Mouse (Mus musculus) cerebellum, postnatal 10 days (tissue): ENCODE measurements around the gene Thap3.
A peak's percentile ranks its signal among the peaks of the same experiment; 100 is the strongest.

Source experiments
- DNase-seq, 2 experiments: peaks; one replicate each; pipeline ENCODE4 v3.0.0; 2021; ENCODE audit warnings: mixed read lengths in 2 of 2

Gene Thap3

GRCm38 (mm10) chr4:151981363-151981762 lies 7.4 kb downstream of the Thap3 start:
- peak; percentile 88 to 90 for DNase-seq

- DNase-seq = peak in 1 of 2 experiments; percentile 61
These were observed 8.1 kb downstream of the Thap3 start for GRCm38 (mm10) chr4:151980699-151981098.

- peak; percentile 94 to 96 for DNase-seq
These were observed 11.0 kb downstream of the Thap3 start for GRCm38 (mm10) chr4:151977748-151978147.

DNA sequence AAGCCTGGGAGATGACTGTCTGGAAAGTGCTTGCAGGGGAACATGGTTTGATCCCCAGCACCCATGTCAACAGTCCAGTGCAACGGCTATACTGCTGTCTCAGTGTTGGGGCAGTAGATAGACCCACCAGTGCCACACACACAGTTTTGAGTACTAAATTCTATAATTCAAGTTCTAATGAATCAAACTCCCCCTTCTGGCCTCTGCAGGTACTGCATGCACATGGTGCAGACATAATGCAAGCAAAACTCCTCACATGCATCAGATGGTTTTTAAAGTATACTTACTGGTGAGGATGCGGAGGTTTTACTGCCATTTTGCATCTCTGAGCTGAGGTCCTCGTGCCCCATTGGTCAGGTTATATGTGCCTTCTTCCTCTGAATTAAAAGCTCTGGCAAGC lies 13.4 kb downstream of the Thap3 start:
- peak; percentile 50 to 76 for DNase-seq

- peak; percentile 67 to 85 for DNase-seq
These were observed 16.4 kb downstream of the Thap3 start for GRCm38 (mm10) chr4:151972221-151972967.

DNA sequence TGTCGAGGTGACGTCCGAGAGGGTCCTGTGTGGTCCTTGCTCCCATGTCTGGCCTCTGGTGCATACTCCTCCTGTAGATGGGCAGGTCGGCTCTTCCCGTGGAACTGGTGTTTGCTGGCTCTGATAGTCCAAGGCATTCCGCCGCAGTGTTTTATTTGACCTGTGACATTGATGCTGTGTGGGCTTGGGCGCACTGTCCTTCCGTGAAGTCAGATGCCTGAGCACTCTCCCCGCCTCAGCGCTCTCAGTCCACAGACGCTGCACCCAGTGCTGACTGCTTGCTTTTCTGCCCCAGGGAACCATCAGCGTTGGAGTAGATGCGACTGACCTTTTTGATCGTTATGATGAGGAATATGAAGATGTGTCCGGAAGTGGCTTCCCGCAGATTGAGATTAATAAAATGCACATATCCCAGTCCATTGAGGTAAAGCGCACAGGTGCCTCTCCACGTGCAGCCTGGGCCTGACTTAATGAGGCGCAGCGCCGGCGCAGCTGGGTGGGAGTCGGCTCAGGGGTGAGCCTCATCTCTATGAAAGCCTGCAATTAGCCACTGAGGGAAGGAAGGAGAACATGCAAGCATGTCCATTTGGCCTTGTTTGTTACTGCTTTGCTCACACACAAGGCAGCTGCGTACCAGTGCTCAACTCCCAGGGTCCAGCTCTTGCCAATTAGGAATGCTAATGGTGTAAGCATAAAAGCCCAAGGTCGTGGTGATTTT lies 20.4 kb downstream of the Thap3 start:
- DNase-seq = no peak

DNA sequence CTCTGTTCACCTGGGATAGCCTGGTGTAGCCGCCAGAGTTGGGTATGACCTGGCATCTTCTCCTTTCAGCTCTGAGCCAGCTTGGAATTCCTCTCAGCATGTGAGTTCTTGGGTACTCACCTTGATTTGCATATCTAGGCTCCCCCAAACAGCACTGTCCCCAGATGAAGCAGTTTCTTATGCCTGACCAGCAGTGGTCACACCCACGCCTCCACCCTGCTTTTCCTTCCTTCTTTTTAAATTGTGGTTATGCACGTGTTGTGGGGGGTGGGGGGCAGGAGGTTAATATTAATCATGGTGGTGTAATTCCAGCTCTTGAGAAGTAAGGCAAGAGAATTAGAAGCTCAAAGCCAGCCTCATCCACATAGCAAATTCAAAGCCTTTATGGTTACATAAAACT lies 26.0 kb downstream of the Thap3 start:
- no peak for DNase-seq

DNA sequence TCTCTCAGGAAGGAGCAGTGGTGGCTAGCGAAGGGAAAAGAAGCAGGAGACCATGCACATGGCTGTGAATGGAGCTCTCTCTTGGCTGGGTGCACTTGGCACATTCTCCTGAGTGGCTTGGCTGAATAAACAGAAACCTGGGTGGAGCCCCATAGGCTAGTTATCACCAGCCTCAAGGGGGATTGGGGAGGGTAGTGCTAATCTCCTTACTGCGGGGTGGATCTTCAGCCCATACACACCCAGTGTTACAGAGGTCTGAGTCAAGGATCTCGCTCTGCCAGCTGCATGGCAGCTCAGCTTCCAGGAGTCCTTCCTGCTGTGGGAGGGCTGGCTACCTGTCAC lies 28.3 kb downstream of the Thap3 start:
- no peak for DNase-seq

- DNase-seq = no peak
These were observed 28.8 kb downstream of the Thap3 start for GRCm38 (mm10) chr4:151959849-151960512.

GRCm38 (mm10) chr4:151957584-151958315 lies 31.0 kb downstream of the Thap3 start:
- DNase-seq = no peak

DNA sequence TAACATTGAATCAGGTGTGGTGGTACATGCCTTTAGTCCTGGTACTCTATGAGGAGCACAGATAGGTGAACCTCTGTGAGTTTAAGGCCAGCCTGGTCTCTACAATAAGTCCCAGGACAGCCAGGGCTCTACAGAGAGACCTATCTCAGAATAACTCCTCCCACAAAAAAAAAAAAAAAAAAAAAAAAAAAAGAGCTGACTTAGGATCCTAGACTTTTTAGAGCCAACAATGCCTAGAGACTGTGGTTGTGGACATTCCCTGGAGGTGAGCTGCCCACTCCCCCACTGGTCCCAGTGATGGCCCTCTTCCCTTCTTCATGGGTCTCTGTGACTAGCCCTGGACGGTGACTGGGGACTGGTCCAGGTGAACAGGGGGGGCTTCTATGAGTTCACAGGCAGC lies 33.0 kb downstream of the Thap3 start:
- no peak for DNase-seq

DNA sequence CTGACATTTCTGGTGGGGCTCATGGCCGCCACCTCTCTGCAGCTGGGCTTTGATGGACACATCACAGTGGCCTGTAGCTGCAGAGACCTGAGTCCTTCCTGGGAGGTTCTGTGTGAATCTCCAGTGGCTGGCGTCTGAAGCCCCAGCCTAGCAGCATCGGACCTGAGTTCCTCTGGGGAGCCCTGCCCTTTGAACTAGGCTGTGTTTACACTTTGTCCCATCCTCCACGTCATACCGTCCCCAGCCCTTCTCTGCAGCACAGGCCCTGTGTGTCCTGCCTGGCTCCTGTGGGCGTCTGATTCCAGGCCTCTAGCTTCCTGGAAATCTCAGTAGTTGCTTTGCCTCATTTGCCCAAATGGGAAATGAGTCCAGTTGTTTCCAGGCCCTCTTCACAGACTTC lies 35.6 kb downstream of the Thap3 start:
- no peak for DNase-seq

- DNase-seq = peak; percentile 56 to 58
These were observed 40.0 kb downstream of the Thap3 start for GRCm38 (mm10) chr4:151948497-151949471.

GRCm38 (mm10) chr4:151946211-151946610 lies 42.6 kb downstream of the Thap3 start:
- DNase-seq = no peak

GRCm38 (mm10) chr4:151938089-151938488 lies 50.7 kb downstream of the Thap3 start:
- DNase-seq = no peak

GRCm38 (mm10) chr4:151937441-151937840 lies 51.4 kb downstream of the Thap3 start:
- DNase-seq = no peak

DNA sequence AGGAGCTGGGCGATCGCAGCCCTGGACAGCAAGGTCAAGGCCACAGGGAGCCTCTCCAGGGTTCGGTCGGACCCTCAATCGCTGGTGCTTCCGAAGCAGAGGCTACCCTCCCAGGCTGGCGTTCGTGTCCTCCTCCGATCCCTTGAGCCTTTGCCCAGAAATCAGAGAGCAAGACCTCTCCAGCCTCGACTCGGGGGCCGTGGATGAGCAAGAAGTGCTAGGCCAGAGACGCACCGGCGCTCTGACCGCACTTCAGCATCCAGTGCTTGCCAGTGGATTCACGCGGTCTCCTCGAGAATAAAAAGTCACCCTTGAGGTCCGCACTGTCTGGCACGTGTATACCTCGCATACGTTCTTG lies 54.6 kb downstream of the Thap3 start:
- DNase-seq = no peak

DNA sequence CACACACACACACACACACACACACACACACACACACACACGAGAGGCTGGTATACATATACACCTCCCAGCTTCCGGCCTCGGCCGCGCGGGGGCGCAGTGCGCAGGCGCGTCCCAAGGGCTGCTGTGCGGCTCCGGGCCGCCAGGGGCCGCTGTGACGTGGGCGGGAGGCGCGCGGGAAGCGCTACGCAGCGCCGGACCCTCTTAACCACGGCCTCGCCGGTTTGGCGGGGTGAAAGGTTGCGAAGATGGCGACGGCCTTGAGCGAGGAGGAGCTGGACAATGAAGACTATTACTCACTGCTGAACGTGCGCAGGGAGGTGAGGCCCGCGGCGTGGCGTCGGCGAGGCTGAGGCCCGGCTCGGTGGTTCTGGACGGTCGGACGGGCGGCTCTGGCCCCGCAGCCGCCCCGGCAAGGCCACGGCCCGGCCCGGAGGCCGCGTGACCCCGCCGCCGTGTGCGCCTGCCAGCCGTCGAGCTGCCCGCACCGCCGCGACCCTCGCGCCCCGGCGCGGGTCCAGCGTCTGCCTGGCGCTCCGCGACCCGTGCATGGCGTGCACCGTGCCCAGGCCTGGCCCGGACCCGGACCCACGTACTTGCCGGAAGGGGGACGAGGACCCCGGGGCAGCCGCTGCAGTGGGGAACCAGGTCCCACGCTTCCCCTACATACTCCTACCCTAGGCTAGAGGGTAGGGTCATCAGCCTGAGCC lies 55.1 kb downstream of the Thap3 start, which contains the start of gene Dnajc11:
Dnajc11 (plus strand) TSS at position 187 of the 710 bp plus-strand sequence.
- DNase-seq = peak; percentile 95 to 97
